Mouse (Mus musculus) cerebellum, adult 9-10 months (tissue): Measurements from ENCODE around the gene Btn2a2.
A peak's percentile ranks its signal among the peaks of the same experiment; 100 is the strongest.

Experiments used
- DNase-seq: peaks from one replicate; pipeline ENCODE4 v3.0.0; 2022

Gene Btn2a2

GRCm38 (mm10) chr13:23488400-23489322 is at the start of gene Btn2a2:
TSS of gene Btn2a2 (minus strand) at chr13:23488857.
- DNase-seq = peak; percentile 61

GRCm38 (mm10) chr13:23538249-23538648 is 49.6 kb upstream of the Btn2a2 start:
- DNase-seq = no peak

GRCm38 (mm10) chr13:23537006-23537710 is 48.5 kb upstream of the Btn2a2 start:
- DNase-seq = no peak

DNA sequence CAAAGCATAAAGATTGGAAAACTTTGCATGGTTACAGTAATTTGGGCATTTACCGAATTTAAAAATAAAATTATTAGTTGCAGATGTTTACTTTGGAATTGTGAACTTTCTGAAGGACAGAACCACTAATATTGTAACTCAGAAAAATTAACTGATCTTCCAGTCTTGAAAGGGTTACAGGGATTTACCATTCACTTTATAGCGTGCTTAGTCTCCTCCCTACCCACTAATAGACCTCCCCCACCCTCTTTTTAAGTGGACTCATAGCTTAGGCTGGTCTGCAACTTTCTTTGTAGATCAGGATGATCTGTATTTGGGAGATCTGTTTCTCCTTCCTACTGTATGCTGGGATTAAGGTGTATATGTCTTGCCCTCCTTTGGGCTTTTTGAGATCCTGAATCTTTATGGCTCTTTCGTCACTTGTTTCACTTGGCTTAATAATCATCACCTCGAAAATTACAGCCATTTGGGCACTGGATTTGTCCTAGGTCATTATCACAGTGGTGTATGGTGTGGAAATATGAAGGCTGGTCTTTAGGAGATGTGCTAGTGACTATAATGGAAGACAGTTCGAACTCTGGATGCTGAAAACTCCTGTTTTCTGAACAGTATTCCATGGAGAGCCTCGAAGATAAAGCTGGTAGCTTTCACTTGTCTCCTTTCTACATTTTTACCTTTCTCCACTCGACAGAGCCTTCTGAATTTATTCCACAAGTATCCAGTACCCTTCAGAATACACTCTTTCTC is 47.6 kb upstream of the Btn2a2 start:
- DNase-seq = no peak

- DNase-seq = peak; percentile 90
These were observed 46.7 kb upstream of the Btn2a2 start, which contains the start of gene Hist1h3g for GRCm38 (mm10) chr13:23535137-23536075. TSS of gene Hist1h3g (plus strand) at chr13:23535422.

DNA sequence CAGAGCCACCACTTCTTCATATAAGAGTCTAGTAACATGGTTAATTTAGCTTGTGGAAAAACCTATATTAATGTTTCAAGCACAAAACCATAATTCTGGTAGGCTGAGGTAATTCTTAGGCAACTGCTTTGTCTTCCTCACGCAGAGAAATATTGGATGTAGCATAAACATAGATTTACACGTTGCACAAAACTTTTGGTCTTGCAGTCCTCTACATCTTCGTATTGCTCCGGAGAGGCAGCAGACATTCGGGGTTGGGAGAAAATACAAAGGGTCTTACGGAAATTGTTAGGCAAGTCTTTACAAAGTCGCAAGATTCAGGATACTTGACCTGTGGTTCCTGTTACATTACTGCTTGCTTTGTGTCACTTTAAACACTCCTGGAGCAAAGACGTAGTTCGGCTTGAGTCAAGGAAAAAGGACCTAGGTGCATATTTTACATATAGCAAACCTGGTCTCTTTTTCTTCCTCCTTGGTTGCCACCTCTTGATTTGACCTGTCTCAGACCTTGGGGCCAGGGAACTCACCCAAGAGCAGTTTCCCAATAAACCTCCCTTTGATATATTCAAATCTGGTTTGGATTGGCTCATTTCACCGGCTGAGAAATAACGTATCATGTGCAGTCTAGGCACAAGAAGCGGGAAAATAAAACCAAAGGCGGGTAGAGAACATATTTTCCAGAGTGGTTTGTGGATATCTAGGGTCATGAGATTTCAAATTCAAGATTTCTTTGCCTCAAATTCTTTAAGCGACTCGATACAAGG is 45.9 kb upstream of the Btn2a2 start:
- no peak for DNase-seq

DNA sequence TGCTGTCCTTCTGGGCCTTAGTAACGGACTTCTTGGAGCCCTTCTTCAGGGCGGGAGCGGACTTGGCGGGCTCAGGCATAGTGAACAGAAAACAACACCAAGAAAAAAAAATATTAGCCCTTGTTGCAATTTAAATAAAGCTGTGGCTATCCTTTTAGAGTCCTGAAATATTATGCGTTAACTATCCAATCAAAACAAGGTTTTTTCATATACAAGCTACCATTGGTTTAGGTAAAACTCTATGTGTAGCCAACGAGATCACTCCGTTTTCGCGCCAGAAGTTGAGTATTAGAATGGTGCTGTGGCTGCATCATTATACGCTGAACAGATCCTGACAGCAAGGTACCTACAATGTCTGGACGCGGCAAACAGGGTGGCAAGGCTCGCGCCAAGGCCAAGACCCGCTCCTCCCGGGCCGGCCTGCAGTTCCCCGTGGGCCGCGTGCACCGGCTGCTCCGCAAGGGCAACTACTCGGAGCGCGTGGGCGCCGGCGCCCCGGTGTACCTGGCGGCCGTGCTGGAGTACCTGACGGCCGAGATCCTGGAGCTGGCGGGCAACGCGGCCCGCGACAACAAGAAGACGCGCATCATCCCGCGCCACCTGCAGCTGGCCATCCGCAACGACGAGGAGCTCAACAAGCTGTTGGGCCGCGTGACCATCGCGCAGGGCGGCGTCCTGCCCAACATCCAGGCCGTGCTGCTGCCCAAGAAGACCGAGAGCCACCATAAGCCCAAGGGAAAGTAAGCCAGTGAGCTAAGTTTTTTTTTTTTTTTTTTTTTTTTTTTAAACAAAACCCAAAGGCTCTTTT is 45.1 kb upstream of the Btn2a2 start, which contains the start of gene Hist1h2af:
Hist1h2af (plus strand) TSS at position 347 of the 808 bp plus-strand sequence.
- peak; percentile 86 for DNase-seq

- peak; percentile 50 for DNase-seq
These were observed 43.8 kb upstream of the Btn2a2 start for GRCm38 (mm10) chr13:23532262-23533075.

DNA sequence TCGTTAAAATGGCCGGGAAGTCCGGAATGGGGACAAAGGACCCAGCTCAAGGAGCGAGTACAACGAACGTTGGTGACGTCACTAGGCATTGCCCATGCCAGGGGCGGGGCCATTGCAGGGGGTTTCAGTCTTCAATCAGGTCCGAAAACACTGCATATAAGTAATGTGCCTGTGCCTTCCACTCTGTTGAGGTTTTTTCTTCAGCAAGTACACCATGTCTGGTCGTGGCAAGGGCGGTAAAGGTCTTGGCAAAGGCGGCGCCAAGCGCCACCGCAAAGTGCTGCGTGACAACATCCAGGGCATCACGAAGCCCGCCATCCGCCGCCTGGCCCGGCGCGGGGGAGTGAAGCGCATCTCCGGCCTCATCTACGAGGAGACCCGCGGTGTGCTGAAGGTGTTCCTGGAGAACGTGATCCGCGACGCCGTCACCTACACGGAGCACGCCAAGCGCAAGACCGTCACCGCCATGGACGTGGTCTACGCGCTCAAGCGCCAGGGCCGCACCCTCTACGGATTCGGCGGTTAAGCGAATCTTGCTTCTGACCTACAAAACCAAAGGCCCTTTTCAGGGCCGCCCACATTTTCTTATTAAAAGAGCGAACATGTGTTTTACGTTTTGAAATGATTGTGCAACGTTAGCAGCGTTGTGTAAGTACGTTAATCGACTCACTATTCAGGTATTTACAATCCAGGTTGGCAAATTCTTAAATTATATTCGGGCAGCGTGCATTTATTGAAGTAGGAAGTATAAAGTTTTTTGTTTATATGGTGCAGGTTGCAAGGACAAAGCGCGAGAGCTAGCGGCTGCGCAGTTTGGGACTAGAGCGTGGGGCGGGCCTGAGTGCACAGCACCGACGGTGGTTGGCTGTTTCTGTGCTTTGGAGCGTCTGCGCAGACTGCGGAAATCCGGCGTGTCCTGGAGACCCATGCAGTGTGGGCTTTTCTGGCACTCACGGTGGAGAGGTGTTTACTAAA is 42.5 kb upstream of the Btn2a2 start, which contains the start of gene Hist1h4h:
Hist1h4h (plus strand) TSS at position 150 of the 975 bp plus-strand sequence.
- DNase-seq = peak; percentile 100

- DNase-seq = peak; percentile 87
These were observed 41.7 kb upstream of the Btn2a2 start for GRCm38 (mm10) chr13:23530181-23530900.

- DNase-seq = peak; percentile 39
These were observed 41.0 kb upstream of the Btn2a2 start for GRCm38 (mm10) chr13:23529480-23530165.

GRCm38 (mm10) chr13:23529005-23529404 is 40.3 kb upstream of the Btn2a2 start:
- DNase-seq = no peak

GRCm38 (mm10) chr13:23526312-23526711 is 37.7 kb upstream of the Btn2a2 start:
- DNase-seq = peak; percentile 96

DNA sequence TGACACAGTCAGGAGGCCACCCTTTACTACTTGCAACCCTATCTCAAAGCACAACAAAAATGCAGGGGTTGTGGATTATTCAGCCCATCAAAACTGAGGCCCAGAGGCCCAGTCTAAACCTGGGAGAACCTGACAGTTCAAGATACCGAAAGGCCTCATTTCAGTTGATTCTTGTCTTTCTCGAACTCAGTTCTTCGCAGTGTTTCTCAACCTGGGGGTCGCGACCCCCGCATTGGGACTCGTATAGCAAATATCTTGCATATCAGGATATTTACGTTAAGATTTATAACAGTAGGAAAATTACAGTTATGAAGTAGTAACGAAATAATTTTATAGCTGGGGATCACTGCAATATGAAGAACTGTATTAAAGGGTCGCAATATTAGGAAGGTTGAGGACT is 37.2 kb upstream of the Btn2a2 start:
- DNase-seq = no peak

DNA sequence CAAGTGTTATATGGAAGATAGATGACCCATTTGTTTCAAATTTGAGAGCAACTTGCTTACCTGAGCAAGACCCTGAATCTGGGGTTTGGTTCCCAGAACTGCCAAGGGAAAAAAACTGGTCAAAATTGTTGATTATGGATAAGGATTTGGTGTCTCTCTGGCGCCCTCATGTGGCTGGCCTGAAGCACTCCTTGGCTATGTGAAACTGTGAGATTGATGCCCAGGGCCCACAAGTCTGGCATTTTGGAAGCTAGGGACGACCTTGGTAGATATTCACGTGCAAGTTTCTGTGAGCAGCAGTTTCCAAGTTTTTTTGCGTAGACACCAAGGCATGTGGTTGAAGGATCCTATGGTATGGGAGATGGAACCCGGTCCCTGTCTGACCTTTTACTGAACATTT is 36.0 kb upstream of the Btn2a2 start:
- DNase-seq = peak; percentile 78

- peak; percentile 13 for DNase-seq
These were observed 35.3 kb upstream of the Btn2a2 start for GRCm38 (mm10) chr13:23523976-23524375.
